Mouse (Mus musculus) embryonic facial prominence, embryonic 15.5 days (tissue): ENCODE data around the gene 4933406M09Rik. TPM values are rescaled to one million over a fixed set of nuclear protein-coding genes. Genes with fewer than 3 reads are reported as not detected.
A peak's percentile ranks its signal among the peaks of the same experiment; 100 is the strongest.

Source experiments
- ATAC-seq: fragments of 200-750 bp; cut with Nextera tagmentation; 2 replicates; pipeline ENCODE4 v1.8.0; 2017; ENCODE audit warnings: low read depth, moderate TSS enrichment; ENCODE audit not compliant: insufficient number of reproducible peaks, low FRiP score, low TSS enrichment
- H3K27ac ChIP-seq: fragments of 300-500 bp; sonication (generic); replicated peaks from 2 replicates; pipeline ENCODE4 v1.5.1; 2015; ENCODE audit warnings: mild to moderate bottlenecking, inconsistent platforms
- H3K27me3 ChIP-seq: fragments of 300-500 bp; sonication (generic); 2 replicates; pipeline ENCODE4 v1.6.1; 2015; ENCODE audit warnings: inconsistent platforms
- H3K36me3 ChIP-seq: fragments of 300-500 bp; sonication (generic); 2 replicates; pipeline ENCODE4 v1.6.1; 2015; ENCODE audit warnings: mild to moderate bottlenecking, inconsistent platforms
- H3K4me1 ChIP-seq: fragments of 300-500 bp; sonication (generic); 2 replicates; pipeline ENCODE4 v1.6.1; 2015; ENCODE audit warnings: inconsistent platforms
- H3K4me2 ChIP-seq: fragments of 300-500 bp; sonication (generic); replicated peaks from 2 replicates; pipeline ENCODE4 v1.6.1; 2015; ENCODE audit warnings: mild to moderate bottlenecking, inconsistent platforms
- H3K4me3 ChIP-seq: fragments of 300-500 bp; sonication (generic); replicated peaks from 2 replicates; pipeline ENCODE4 v1.5.1; 2015; ENCODE audit warnings: mild to moderate bottlenecking, inconsistent platforms
- H3K9ac ChIP-seq: fragments of 300-500 bp; sonication (generic); 2 replicates; pipeline ENCODE4 v1.6.1; 2015; ENCODE audit warnings: inconsistent platforms
- H3K9me3 ChIP-seq: fragments of 300-500 bp; sonication (generic); replicated peaks from 2 replicates; pipeline ENCODE4 v1.6.1; 2016; ENCODE audit warnings: inconsistent platforms
- WGBS: fragments of 180-500 bp; shearing (Covaris S2); methylation state at CpG from one replicate; pipeline ENCODE4 v1.1.7; 2015; 5-methylcytosine and 5-hydroxymethylcytosine counted together
- polyA plus RNA-seq: library from polyadenylated mRNA; unstranded; fragments of >200 nt; fragmentation: Nextera tagmentation; extraction: Ambion mirVana; gene quantifications from 2 replicates; pipeline ENCODE4 v1.2.1, GENCODE M21; 2015

Gene 4933406M09Rik
- polyA plus RNA-seq, 1 experiment from 2014 or later, result not detected

DNA sequence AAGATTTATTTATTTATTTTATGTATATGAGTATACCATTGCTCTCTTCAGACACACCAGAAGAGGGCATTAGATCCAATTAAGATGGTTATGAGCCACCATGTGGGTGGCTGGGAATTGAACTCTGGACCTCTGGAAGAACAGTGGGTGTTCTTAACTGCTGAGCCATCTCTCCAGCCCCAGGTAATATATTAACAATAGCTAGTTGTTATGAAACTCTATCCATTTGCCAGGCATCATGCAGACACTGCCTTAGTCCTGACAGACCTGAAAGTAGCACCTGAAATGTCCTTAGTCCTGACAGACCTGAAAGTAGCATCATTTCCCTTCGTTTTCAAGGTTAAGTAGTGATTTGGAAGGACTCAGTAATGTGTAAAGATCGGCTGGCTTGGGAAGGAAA, 28.3 kb downstream of the 4933406M09Rik start:
- Histone ChIP-seq H3K9me3 (no peaks in the 10 kb centered on the region), H3K27ac (peak overlapping the region; percentile 97), H3K4me1 (peaks cover 33% of the 10 kb centered on the region), H3K27me3 (no peaks in the 10 kb centered on the region), H3K9ac (no peak overlapping the region), H3K4me3 (no peak overlapping the region), H3K4me2 (no peak overlapping the region), H3K36me3 (peaks cover 24% of the 10 kb centered on the region)
- WGBS, result 36% methylated on average over 2 of the region's 2 CpGs
- ATAC-seq, result no peak

DNA sequence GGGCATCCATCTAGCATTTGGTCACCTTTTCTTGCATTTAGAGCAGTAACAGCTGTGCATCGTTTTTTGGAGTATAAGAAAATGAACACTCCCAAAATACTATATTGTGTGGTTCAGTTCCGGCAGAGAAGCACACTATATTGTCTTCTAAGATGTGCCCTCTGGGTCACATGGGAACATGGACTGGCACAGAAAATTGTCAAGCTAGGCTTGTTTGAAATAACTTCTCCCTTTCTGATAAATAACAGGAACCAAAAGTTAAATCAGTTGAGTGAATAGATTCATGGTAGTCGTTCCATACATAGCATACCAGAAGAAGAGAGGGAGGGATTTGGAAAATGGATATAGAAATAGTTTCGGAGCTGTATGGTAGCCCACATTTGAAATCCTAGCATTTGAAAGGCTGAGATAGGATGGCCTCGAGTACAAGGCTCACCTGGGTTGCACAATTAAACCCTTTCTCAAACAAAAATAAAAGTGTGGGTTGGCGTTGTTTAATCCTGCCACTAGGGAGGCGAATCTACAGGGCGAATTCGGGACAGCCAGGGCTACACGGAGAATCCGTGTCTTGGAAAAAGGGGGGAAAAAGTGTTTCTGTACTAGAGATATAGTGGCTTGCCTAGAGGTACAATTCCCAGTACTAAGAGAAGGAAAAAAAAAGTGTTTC, 28.9 kb downstream of the 4933406M09Rik start:
- Histone ChIP-seq H3K9me3 (no peaks in the 10 kb centered on the region), H3K27me3 (no peaks in the 10 kb centered on the region)
- WGBS, result 12% methylated on average over 11 of the region's 11 CpGs

DNA sequence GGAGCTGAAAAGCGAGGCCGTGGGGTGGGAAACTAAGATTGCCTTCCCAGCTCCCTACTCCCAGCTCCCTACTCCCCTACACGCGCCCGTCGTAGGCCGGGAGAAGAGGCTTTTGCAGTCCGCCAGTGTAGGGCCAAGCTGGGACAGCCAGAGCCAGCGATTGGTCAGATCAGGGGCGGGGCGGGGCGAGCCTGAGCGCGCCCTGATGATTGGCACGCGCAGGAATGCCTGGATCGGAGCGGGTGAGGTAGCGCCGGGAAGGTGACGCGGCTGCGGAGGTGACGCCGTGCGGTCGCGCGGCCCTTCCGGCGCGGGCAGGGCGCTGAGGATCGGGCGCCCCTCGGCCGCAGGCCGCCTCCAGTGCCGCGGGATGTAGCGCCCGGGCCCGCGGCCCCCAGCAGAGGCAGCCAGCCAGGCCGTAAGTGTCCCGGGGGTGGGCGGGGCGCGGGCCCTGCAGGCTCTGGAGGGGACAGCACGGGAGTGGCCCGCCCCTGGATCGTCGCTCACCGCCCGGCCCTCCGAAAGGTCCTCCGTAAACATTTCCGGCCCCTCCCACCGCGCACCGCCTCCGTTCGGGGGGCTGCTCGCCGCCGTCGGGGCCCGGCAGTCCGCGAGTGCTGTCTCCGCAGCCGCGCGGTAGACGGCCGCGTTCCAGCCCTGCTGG, 29.6 kb downstream of the 4933406M09Rik start, which contains the start of gene Adipor1:
Gene Adipor1, plus strand, starts transcription at position 211 of the 664 bp plus-strand sequence.
- peak; percentile 100 for ATAC-seq

More for the DNA sequence above, 28.9 kb downstream of the 4933406M09Rik start:
- H3K4me3 ChIP-seq, result peak overlapping the region; percentile 54
- H3K4me1 ChIP-seq, result peaks cover 39% of the 10 kb centered on the region
- H3K4me2 ChIP-seq, result peak overlapping the region; percentile 64
- H3K36me3 ChIP-seq, result peaks cover 18% of the 10 kb centered on the region
- peak overlapping the region; percentile 80; the same call in 1 of the 2 replicates for H3K9ac ChIP-seq
- H3K27ac ChIP-seq, result peak overlapping the region; percentile 97
- peak; percentile 5; the same call in 1 of the 2 replicates for ATAC-seq

DNA sequence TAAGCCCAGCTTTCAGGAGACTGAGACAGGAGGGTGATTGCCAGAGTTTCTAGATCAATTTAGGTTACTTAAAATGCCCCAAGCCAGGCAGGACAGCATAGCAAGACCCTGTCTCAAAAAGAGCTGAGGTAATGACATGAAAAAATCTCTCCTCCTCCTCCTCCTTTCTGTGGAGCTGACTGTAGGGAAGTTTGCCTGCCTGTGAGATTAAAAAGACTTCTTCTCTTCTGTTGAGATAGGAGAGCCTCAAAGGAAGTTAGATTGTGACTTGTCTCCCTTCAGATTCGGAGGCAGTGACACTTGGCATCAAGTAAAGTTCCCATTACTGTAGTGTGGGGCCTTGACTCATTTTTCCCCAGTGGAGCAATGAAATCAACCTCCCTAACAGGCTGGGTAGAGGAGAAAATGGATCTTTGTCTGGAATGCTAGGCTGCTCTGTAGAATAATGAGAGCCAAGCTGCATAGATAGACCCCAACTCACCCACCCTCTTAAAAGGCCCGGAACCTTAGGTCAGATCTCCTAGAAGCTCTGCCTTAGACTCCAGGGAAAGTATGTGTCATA, 32.8 kb downstream of the 4933406M09Rik start:
- H3K9me3 ChIP-seq, result no peaks in the 10 kb centered on the region
- H3K4me2 ChIP-seq, result no peak overlapping the region
- 76% methylated on average over 2 of the region's 2 CpGs for WGBS
- ATAC-seq, result no peak
- H3K9ac ChIP-seq, result no peak overlapping the region
- H3K27ac ChIP-seq, result peak overlapping the region; percentile 19; the same call in 1 of the 2 replicates
- H3K4me3 ChIP-seq, result no peak overlapping the region
- no peaks in the 10 kb centered on the region for H3K27me3 ChIP-seq
- peaks cover 50% of the 10 kb centered on the region for H3K4me1 ChIP-seq
- H3K36me3 ChIP-seq, result peaks cover 7% of the 10 kb centered on the region; the same call in 1 of the 2 replicates

More for the DNA sequence above, 29.6 kb downstream of the 4933406M09Rik start, which contains the start of gene Adipor1:
- no peaks in the 10 kb centered on the region for H3K27me3 ChIP-seq
- 1% methylated on average over 66 of the region's 77 CpGs for WGBS
- peaks cover 46% of the 10 kb centered on the region for H3K4me1 ChIP-seq
- H3K9ac ChIP-seq, result peak within 1 kb of the TSS; percentile 80
- peak within 1 kb of the TSS; percentile 54 for H3K4me3 ChIP-seq
- no peaks in the 10 kb centered on the region for H3K9me3 ChIP-seq
- peak within 1 kb of the TSS; percentile 97 for H3K27ac ChIP-seq
- H3K4me2 ChIP-seq, result peak within 1 kb of the TSS; percentile 64
- peaks cover 13% of the 10 kb centered on the region; the same call in 1 of the 2 replicates for H3K36me3 ChIP-seq

DNA sequence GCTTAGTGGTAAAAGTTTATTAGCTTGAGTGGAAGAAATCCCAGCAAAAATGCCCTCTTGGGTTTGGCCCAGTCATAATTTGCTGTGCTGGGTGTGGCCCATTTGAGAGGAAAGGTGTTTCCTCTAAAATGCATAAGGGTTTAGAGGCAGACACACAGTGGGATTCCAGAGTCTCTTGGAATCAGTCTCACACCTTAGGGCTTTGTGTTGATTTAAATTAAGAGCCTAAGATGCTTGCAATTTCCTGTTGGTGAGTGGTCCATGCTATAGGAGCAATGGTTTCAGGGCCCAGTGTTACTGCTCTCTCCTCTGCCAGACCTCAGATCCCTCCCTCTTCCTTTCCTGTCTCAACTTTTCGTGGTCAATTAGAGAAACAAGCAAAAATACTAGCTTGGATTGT, 33.4 kb downstream of the 4933406M09Rik start:
- Histone ChIP-seq H3K27ac (peak overlapping the region; percentile 65), H3K4me2 (no peak overlapping the region), H3K9me3 (no peaks in the 10 kb centered on the region), H3K4me3 (no peak overlapping the region), H3K36me3 (peaks cover 14% of the 10 kb centered on the region), H3K9ac (no peak overlapping the region), H3K4me1 (peaks cover 48% of the 10 kb centered on the region), H3K27me3 (no peaks in the 10 kb centered on the region)
- no peak for ATAC-seq
- WGBS, result 41% methylated on average over 1 of the region's 1 CpGs

DNA sequence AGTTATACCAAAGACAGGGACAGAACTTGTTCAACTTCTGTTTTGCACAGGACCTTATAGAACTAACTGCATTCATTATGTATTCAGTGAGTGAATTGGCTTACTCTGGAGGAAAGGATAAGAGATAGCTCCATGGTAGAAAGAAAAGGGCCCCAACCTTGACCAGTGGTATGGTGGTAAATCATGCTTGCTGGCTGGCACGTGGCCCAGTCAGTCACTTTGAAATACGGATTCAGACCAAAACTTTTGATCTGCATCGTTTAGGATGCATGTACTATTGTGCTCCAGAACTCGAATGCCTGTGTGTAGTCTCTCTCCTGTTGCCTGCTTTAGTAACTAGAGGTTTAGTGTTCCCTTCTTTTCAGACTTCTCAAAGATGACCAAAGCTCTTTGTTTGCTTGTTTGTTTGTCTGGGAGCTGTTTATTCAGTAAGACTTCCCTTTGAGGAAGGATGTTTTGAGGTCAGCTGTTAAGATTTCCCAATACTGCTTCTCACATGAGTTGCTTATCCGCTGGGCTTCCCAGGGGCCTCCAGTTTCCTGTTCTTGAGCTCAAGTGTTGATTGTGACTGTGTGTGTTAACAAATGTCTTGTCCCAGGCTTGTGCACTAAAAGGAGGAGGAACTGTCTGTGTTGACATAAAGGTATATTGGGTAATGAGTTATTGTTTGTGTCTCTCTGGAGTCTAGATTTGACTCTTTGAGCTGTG, 34.2 kb downstream of the 4933406M09Rik start:
- 49% methylated on average over 5 of the region's 5 CpGs for WGBS
- Histone ChIP-seq H3K27me3 (no peaks in the 10 kb centered on the region), H3K27ac (peak overlapping the region; percentile 65), H3K9ac (no peak overlapping the region), H3K4me2 (no peak overlapping the region), H3K36me3 (peaks cover 21% of the 10 kb centered on the region), H3K9me3 (no peaks in the 10 kb centered on the region), H3K4me3 (no peak overlapping the region), H3K4me1 (peaks cover 43% of the 10 kb centered on the region)
- ATAC-seq, result no peak

DNA sequence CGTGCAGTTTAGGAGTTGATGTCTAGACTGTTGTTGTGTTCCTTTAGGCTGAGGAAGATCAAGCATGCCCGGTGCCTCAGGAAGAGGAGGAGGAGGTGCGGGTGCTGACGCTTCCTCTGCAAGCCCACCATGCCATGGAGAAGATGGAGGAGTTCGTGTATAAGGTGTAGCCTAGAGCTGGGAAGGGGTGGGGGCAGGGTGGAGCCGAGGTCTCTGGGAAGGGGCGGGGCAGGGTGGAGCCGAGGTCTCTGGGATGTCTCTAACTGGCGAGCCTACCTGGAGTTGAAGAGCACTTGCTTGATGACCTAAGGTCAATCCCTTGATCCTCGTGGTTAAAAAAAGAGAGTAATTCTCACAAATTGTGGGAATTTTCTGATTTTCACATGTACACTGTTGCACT, 38.2 kb downstream of the 4933406M09Rik start:
- no peak overlapping the region for H3K9ac ChIP-seq
- H3K27me3 ChIP-seq, result no peaks in the 10 kb centered on the region
- H3K36me3 ChIP-seq, result peaks cover 61% of the 10 kb centered on the region
- no peak overlapping the region for H3K27ac ChIP-seq
- H3K4me1 ChIP-seq, result peaks cover 17% of the 10 kb centered on the region
- H3K9me3 ChIP-seq, result no peaks in the 10 kb centered on the region
- no peak for ATAC-seq
- no peak overlapping the region for H3K4me3 ChIP-seq
- 73% methylated on average over 10 of the region's 10 CpGs for WGBS
- no peak overlapping the region for H3K4me2 ChIP-seq

DNA sequence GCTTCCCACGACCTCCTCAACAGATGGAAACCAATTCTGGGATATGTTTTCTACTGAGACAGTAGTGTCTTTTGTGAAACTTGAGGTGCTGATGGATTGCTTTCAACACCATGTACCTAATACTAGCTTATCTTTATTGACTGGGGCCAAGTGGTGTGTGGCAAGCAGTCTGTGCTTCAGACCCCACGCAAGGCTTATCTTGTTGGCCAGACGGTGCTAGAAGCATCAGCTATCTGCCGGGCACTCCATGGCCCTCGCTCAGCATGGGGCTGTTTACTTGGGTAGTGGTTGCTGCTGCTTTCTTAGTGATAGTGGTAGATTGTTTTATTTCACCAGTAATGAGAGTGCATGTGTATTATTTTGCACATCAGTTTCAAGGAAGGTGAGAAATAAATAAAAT, 40.5 kb downstream of the 4933406M09Rik start:
- Histone ChIP-seq H3K9ac (no peak overlapping the region), H3K4me1 (no peaks in the 10 kb centered on the region), H3K4me2 (no peak overlapping the region), H3K4me3 (no peak overlapping the region), H3K27ac (no peak overlapping the region), H3K9me3 (no peaks in the 10 kb centered on the region), H3K36me3 (peaks cover 82% of the 10 kb centered on the region), H3K27me3 (no peaks in the 10 kb centered on the region)
- WGBS, result 80% methylated on average over 5 of the region's 5 CpGs
- no peak for ATAC-seq

DNA sequence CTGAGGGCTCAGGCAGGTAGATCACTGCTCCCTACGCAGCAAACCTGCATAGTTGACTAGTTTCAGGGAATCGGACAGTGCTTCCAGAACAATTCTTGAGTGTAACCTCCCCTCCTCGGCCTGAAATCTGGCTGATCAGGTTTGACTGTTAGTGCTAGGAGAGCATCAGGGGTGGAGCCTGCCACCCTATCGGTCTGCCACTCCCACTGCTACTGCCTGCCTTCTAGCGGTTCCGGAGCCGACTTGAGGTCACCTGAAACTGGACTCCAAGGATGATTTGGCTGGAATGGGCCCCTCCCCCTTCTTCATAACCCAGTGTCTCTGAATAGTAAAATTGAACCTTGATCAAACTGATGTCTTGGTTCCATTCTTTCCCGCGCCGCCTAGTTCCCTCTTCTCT, 47.3 kb downstream of the 4933406M09Rik start:
- Histone ChIP-seq H3K4me3 (no peak overlapping the region), H3K27me3 (no peaks in the 10 kb centered on the region), H3K9ac (no peak overlapping the region), H3K36me3 (peaks cover 50% of the 10 kb centered on the region), H3K4me2 (no peak overlapping the region), H3K27ac (no peak overlapping the region), H3K4me1 (no peaks in the 10 kb centered on the region), H3K9me3 (no peaks in the 10 kb centered on the region)
- no peak for ATAC-seq
- 73% methylated on average over 10 of the region's 10 CpGs for WGBS

DNA sequence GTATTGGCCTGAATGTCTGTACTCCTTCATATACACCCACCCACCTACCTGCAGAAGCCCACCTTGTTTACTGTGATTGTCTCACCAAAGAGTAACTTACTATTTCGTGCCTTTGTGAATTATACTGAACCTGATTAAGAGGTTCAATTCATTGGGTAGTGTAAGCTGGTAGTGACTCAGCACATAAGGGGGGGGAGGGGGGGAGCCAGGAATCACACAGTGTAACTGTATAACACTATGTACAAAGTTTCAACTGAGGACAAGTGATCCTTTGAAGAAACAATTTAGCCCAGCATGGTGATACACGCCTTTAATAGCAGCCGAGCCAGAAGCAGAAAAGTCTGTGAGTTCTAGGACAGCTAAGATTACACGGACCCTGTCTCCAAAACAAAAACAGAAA, 47.7 kb downstream of the 4933406M09Rik start:
- no peak overlapping the region for H3K9ac ChIP-seq
- H3K27ac ChIP-seq, result no peak overlapping the region
- 89% methylated on average over 4 of the region's 4 CpGs for WGBS
- H3K27me3 ChIP-seq, result no peaks in the 10 kb centered on the region
- H3K36me3 ChIP-seq, result peaks cover 45% of the 10 kb centered on the region
- H3K4me2 ChIP-seq, result no peak overlapping the region
- ATAC-seq, result no peak
- no peaks in the 10 kb centered on the region for H3K9me3 ChIP-seq
- H3K4me1 ChIP-seq, result no peaks in the 10 kb centered on the region
- no peak overlapping the region for H3K4me3 ChIP-seq

DNA sequence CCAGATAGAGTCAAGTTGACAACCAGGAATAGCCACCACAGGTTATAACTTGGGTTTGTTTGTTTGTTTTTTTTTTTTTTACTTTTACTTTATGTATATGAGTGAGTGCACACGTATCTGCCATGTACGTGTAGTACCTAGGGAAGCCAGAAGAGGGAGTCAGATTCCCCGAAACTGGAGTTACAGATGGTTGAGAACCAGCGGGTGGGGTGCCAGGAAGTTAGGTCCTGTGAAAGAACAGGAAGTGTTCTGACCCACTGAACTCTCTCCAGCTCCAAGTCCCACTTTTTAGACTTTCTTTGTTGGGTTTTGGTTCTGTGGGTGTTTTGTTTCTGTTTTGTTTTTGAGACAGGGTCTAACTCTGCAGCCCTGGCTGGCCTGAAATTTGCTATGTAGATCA, 49.7 kb downstream of the 4933406M09Rik start:
- WGBS, result 28% methylated on average over 4 of the region's 4 CpGs
- Histone ChIP-seq H3K9ac (no peak overlapping the region), H3K27me3 (no peaks in the 10 kb centered on the region), H3K36me3 (peaks cover 28% of the 10 kb centered on the region), H3K4me2 (no peak overlapping the region), H3K9me3 (no peaks in the 10 kb centered on the region), H3K4me3 (no peak overlapping the region), H3K4me1 (no peaks in the 10 kb centered on the region), H3K27ac (no peak overlapping the region)
- ATAC-seq, result no peak
